Mouse (Mus musculus): Measurements from ENCODE around the gene Tcf19. TPM values are rescaled to one million over a fixed set of nuclear protein-coding genes. Genes with fewer than 3 reads are reported as not detected.
A peak's percentile ranks its signal among the peaks of the same experiment; 100 is the strongest.

Gene Tcf19
- 8.5 and 9.4 TPM in 2 replicates for polyA plus RNA-seq (2015; fragmentation: Nextera tagmentation; extraction: Ambion mirVana)

DNA sequence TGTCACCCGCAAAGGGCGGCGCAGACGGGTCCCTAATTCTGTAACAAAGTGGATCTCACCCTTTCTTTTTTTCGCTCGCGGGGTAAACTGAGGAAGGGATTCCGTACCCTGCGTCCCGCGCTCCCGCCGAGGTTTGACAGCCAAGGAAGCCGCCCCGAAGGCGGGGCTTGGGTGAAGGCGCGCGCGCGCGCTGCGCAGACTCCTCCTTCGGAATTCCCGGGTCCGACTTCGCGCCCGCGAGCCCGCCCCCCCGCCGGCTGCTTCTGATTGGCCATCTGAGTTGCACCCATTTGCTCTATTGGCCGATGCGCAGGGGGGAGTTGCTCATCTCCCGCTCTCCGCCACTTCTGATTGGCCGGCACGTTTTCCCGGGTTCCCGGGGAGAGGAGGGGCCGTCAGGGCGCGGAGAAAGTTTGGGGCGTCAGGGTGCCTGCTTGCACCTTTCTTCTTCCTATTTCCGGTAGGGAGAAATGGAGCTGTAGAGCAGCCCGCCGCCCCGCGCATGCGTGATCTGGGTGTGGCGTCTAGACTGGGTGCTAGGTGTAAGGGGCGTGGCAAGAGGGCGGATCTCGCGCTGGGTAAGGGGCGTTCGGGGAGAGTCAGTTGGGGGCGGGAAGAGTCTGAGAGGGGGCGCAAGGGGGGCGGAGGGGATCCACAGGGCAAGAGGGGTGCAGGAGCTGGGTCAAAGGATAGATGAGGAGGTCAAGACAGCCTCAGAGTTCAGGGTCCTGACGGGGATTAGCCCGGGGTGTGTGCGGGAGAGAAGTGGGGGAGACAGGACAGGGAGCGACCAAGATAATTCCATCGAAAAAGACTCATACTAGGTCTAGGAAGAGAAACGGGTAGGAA is at the start of gene Tcf19, which contains the start of gene Cchcr1:
Gene Tcf19 (minus strand): TSS at position 173 of the 849 bp plus-strand sequence.
Gene Cchcr1 (plus strand): TSS at position 449 of the 849 bp plus-strand sequence.
- Histone ChIP-seq H3K9me3 (replicated peaks; ENCODE audit: control insufficient read depth, low read length, poor library complexity, severe bottlenecking) (no peaks in the 10 kb centered on the region), H3K4me2 (ENCODE audit: low read length) (peak within 1 kb of the TSS; percentile 96), H3K27me3 (ENCODE audit: control insufficient read depth, insufficient read depth, low read depth, low read length) (no peaks in the 10 kb centered on the region), H3K9ac (ENCODE audit: low read depth, low read length) (peak within 1 kb of the TSS; percentile 54), H3K27ac (ENCODE audit: low read length) (no peak within 1 kb of the TSS), H3K4me3 (ENCODE audit: low read depth, low read length) (peak within 1 kb of the TSS; percentile 63), H3K4me1 (ENCODE audit: control insufficient read depth, insufficient read depth, low read length) (peaks cover 10% of the 10 kb centered on the region; the same call in 1 of the 2 replicates), H3K36me3 (ENCODE audit: control insufficient read depth, insufficient read depth, low read length) (no peaks in the 10 kb centered on the region)
- under 1% methylated on average over 65 of the region's 67 CpGs for WGBS
- peak; percentile 96 for ATAC-seq

DNA sequence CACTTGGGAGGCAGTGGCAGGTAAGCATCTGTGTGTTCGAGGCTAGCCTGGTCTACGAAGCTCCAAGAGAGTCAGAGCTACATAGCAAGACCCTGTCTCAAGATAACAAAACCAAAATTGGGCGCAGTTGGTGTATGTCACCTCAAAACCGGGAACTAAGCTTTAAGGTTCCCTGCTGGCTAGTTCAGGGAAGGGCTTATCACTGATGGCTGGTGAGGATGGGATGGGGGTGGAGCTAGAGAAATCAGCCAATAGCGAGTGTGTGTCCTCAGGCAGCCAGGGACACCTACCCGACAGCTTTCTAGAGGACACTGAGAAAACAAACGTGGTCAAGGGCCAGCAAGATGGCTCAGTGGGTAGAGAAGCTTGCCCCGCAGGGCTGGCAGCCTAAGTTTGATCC is 41.6 kb upstream of the Tcf19 start:
- 64% methylated on average over 8 of the region's 8 CpGs for WGBS

DNA sequence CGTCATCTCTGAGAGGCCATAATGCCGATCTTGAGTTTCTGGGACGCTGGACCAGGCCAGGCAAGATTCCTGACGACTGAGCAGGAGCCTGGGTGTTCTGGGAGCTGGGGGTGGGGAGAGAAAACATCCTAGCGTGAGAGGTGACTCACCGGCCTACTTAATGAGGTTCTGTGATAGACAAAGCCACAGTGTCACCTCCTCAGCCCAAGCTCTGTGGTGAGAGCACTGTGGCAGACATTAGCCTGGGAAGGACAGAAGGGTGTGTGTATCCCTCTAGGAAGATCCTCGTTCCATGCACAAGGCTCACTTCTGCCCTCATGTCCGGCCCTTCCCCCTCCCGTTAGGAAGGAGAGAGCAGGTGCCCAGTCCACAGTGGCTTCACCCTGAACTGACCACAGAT is 40.7 kb upstream of the Tcf19 start:
- Histone ChIP-seq H3K4me2 (ENCODE audit: low read length) (no peak overlapping the region), H3K9ac (ENCODE audit: low read depth, low read length) (no peak overlapping the region), H3K27me3 (ENCODE audit: control insufficient read depth, insufficient read depth, low read depth, low read length) (0 out of 2 replicates have a peak, but pooled peaks cover 2% of the 10 kb centered on the region), H3K36me3 (ENCODE audit: control insufficient read depth, insufficient read depth, low read length) (no peaks in the 10 kb centered on the region), H3K4me3 (ENCODE audit: low read depth, low read length) (no peak overlapping the region), H3K9me3 (replicated peaks; ENCODE audit: control insufficient read depth, low read length, poor library complexity, severe bottlenecking) (no peaks in the 10 kb centered on the region), H3K27ac (ENCODE audit: low read length) (no peak overlapping the region), H3K4me1 (ENCODE audit: control insufficient read depth, insufficient read depth, low read length) (no peaks in the 10 kb centered on the region)
- no peak for ATAC-seq
- WGBS: 86% methylated on average over 9 of the region's 9 CpGs

More for the DNA sequence above, 41.6 kb upstream of the Tcf19 start:
- H3K9ac ChIP-seq (ENCODE audit: low read depth, low read length): no peak overlapping the region
- H3K4me3 ChIP-seq (ENCODE audit: low read depth, low read length): no peak overlapping the region
- H3K4me1 ChIP-seq (ENCODE audit: control insufficient read depth, insufficient read depth, low read length): no peaks in the 10 kb centered on the region
- no peak overlapping the region for H3K4me2 ChIP-seq (ENCODE audit: low read length)
- ATAC-seq: no peak
- H3K27ac ChIP-seq (ENCODE audit: low read length): no peak overlapping the region
- no peaks in the 10 kb centered on the region for H3K36me3 ChIP-seq (ENCODE audit: control insufficient read depth, insufficient read depth, low read length)
- 0 out of 2 replicates have a peak, but pooled peaks cover 2% of the 10 kb centered on the region for H3K27me3 ChIP-seq (ENCODE audit: control insufficient read depth, insufficient read depth, low read depth, low read length)
- H3K9me3 ChIP-seq (replicated peaks; ENCODE audit: control insufficient read depth, low read length, poor library complexity, severe bottlenecking): no peaks in the 10 kb centered on the region

DNA sequence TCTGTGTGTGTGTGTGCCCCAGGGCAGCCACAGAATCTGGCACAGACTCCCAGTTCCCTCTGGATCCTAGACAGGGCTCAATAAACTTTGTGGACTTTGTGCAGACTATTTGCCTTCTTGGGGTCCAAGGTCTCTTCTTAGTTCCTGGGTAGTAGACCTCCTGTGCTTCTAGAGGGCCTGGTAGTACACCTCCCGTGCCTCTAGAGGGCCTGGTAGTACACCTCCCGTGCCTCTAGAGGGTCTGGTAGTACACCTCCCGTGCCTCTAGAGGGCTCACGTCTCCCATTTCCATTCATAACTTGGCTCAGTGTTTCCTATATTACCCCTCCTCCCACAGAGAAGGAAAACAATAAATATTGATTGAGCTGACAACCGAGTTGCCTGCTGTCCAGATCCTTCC is 40.2 kb upstream of the Tcf19 start:
- no peak for ATAC-seq
- H3K4me2 ChIP-seq (ENCODE audit: low read length): no peak overlapping the region
- no peak overlapping the region for H3K9ac ChIP-seq (ENCODE audit: low read depth, low read length)

DNA sequence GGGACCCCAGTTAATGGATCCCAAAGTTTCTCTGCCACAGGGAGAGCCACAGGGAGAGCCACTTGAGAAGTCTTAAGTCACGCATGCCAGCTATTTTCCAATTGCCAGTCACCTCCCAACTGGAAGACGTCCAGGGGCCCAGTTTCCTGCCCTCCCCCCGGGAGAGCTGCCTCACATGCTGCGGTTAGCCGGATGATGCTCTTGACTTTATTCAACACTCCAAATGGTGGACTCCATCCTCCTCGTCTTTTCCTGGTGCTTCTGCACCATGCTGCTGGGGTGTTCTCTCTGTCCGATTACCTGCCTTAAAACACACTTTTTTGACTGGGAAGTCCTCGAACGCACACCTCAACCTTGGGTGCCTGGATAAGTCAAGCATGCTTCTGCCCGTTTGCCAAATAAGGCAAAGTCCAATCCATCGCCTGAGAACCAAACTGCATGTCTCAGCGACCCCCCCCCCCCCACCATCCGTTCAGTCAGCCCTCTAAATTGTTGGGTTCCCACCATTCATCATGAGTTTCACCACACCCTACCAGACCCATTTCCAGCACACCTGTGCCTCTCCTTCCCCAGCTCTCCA is 39.7 kb upstream of the Tcf19 start:
- WGBS: 92% methylated on average over 13 of the region's 13 CpGs
- Histone ChIP-seq H3K36me3 (ENCODE audit: control insufficient read depth, insufficient read depth, low read length) (no peaks in the 10 kb centered on the region), H3K4me2 (ENCODE audit: low read length) (no peak overlapping the region), H3K27me3 (ENCODE audit: control insufficient read depth, insufficient read depth, low read depth, low read length) (0 out of 2 replicates have a peak, but pooled peaks cover 2% of the 10 kb centered on the region), H3K9me3 (replicated peaks; ENCODE audit: control insufficient read depth, low read length, poor library complexity, severe bottlenecking) (no peaks in the 10 kb centered on the region), H3K4me3 (ENCODE audit: low read depth, low read length) (no peak overlapping the region), H3K4me1 (ENCODE audit: control insufficient read depth, insufficient read depth, low read length) (no peaks in the 10 kb centered on the region), H3K9ac (ENCODE audit: low read depth, low read length) (no peak overlapping the region), H3K27ac (ENCODE audit: low read length) (no peak overlapping the region)
- ATAC-seq: no peak

More for the DNA sequence above, 40.2 kb upstream of the Tcf19 start:
- 27% methylated on average over 5 of the region's 5 CpGs for WGBS
- Histone ChIP-seq H3K4me3 (ENCODE audit: low read depth, low read length) (no peak overlapping the region), H3K27ac (ENCODE audit: low read length) (no peak overlapping the region), H3K27me3 (ENCODE audit: control insufficient read depth, insufficient read depth, low read depth, low read length) (0 out of 2 replicates have a peak, but pooled peaks cover 2% of the 10 kb centered on the region), H3K4me1 (ENCODE audit: control insufficient read depth, insufficient read depth, low read length) (no peaks in the 10 kb centered on the region), H3K36me3 (ENCODE audit: control insufficient read depth, insufficient read depth, low read length) (no peaks in the 10 kb centered on the region), H3K9me3 (replicated peaks; ENCODE audit: control insufficient read depth, low read length, poor library complexity, severe bottlenecking) (no peaks in the 10 kb centered on the region)

DNA sequence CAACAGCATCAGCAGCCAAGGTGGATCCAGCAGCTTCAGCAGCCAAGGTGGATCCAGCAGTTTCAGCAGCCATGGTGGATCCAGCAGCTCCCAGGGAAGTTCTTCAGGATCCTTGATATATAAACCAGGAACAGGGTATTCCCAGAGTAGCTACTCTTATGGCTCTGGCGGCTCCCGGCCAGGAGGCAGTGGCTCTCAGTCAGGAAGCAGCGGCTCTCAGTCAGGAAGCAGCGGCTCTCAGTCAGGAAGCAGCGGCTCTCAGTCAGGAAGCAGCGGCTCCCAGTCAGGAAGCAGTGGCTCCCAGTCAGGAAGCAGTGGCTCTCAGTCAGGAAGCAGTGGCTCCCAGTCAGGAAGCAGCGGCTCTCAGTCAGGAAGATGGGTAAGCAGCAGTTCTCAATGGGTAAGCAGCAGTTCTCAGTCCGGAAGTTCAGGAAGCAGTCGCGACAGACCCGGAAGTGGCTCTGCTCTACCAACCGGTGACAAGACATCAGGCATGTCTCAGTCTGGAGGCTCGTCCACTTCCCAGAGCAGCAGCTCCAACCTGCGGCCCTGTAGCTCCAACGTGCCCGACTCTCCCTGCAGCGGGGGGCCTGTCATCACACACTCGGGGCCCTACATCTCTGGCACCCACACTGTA is 38.3 kb upstream of the Tcf19 start:
- Histone ChIP-seq H3K27me3 (ENCODE audit: control insufficient read depth, insufficient read depth, low read depth, low read length) (0 out of 2 replicates have a peak, but pooled peaks cover 2% of the 10 kb centered on the region), H3K9me3 (replicated peaks; ENCODE audit: control insufficient read depth, low read length, poor library complexity, severe bottlenecking) (no peaks in the 10 kb centered on the region), H3K4me1 (ENCODE audit: control insufficient read depth, insufficient read depth, low read length) (no peaks in the 10 kb centered on the region), H3K4me3 (ENCODE audit: low read depth, low read length) (no peak overlapping the region), H3K27ac (ENCODE audit: low read length) (no peak overlapping the region), H3K4me2 (ENCODE audit: low read length) (no peak overlapping the region), H3K9ac (ENCODE audit: low read depth, low read length) (no peak overlapping the region), H3K36me3 (ENCODE audit: control insufficient read depth, insufficient read depth, low read length) (no peaks in the 10 kb centered on the region)
- WGBS: 92% methylated on average over 18 of the region's 18 CpGs
- no peak for ATAC-seq

DNA sequence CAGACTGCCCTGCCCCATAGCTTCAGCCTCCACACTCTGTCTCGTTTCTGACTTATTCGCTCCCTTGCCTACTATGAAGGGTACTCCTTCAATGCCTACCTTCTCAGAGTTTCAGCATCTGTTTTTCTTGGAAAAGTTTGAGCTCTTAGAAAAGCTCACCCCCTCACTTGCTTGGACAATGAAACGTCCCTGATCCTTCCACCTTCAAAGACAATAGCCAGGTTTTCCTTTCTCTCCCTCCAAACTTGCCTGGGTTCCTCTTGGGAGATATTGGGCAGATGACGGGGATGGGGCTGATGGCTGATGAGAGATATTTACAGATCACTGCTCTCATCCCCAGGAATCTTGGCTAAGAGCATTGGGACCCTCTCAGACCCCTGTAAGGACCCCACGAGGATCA is 37.7 kb upstream of the Tcf19 start:
- H3K9me3 ChIP-seq (replicated peaks; ENCODE audit: control insufficient read depth, low read length, poor library complexity, severe bottlenecking): no peaks in the 10 kb centered on the region
- no peak for ATAC-seq
- no peaks in the 10 kb centered on the region for H3K36me3 ChIP-seq (ENCODE audit: control insufficient read depth, insufficient read depth, low read length)
- no peak overlapping the region for H3K9ac ChIP-seq (ENCODE audit: low read depth, low read length)
- H3K4me1 ChIP-seq (ENCODE audit: control insufficient read depth, insufficient read depth, low read length): 0 out of 2 replicates have a peak, but pooled peaks cover 2% of the 10 kb centered on the region
- H3K4me3 ChIP-seq (ENCODE audit: low read depth, low read length): no peak overlapping the region
- 0 out of 2 replicates have a peak, but pooled peaks cover 2% of the 10 kb centered on the region for H3K27me3 ChIP-seq (ENCODE audit: control insufficient read depth, insufficient read depth, low read depth, low read length)
- H3K27ac ChIP-seq (ENCODE audit: low read length): no peak overlapping the region
- H3K4me2 ChIP-seq (ENCODE audit: low read length): no peak overlapping the region
- 82% methylated on average over 5 of the region's 5 CpGs for WGBS

DNA sequence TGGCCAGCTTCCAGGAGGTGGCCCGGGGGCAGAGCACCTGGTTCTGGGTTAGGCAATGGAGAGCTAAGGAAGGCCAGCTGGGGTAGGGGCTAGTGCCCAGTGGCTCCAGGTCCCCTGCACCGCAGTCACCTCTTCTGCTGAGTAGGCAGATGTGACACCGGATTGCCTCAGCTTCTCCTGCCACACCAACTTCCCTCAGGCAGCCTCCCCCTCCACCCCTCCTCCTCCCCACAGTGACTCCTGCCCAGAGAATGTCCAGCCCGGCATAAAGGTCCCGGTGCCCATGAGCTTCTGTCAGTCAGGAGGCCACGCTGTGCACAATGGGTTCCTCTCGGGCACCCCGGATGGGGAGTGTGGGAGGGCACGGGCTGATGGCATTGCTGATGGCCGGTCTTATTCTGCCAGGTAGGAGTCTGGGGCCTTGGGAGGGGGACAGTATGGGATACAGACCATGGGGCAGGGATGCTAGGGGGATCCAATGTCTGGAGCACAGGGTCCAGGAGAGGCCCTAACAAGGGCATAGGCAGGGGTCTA is 35.3 kb upstream of the Tcf19 start, which contains the start of gene Cdsn:
Gene Cdsn (plus strand): TSS at position 248 of the 534 bp plus-strand sequence.
- no peak within 1 kb of the TSS for H3K27ac ChIP-seq (ENCODE audit: low read length)
- H3K4me2 ChIP-seq (ENCODE audit: low read length): no peak within 1 kb of the TSS
- WGBS: 79% methylated on average over 10 of the region's 10 CpGs
- H3K9me3 ChIP-seq (replicated peaks; ENCODE audit: control insufficient read depth, low read length, poor library complexity, severe bottlenecking): no peaks in the 10 kb centered on the region
- no peak for ATAC-seq
- H3K4me1 ChIP-seq (ENCODE audit: control insufficient read depth, insufficient read depth, low read length): 0 out of 2 replicates have a peak, but pooled peaks cover 4% of the 10 kb centered on the region
- H3K27me3 ChIP-seq (ENCODE audit: control insufficient read depth, insufficient read depth, low read depth, low read length): 0 out of 2 replicates have a peak, but pooled peaks cover 2% of the 10 kb centered on the region
- no peak within 1 kb of the TSS for H3K9ac ChIP-seq (ENCODE audit: low read depth, low read length)
- no peaks in the 10 kb centered on the region for H3K36me3 ChIP-seq (ENCODE audit: control insufficient read depth, insufficient read depth, low read length)
- H3K4me3 ChIP-seq (ENCODE audit: low read depth, low read length): no peak within 1 kb of the TSS

All from midbrain, embryonic 16.5 days (tissue).